In the genomic region with DNA sequence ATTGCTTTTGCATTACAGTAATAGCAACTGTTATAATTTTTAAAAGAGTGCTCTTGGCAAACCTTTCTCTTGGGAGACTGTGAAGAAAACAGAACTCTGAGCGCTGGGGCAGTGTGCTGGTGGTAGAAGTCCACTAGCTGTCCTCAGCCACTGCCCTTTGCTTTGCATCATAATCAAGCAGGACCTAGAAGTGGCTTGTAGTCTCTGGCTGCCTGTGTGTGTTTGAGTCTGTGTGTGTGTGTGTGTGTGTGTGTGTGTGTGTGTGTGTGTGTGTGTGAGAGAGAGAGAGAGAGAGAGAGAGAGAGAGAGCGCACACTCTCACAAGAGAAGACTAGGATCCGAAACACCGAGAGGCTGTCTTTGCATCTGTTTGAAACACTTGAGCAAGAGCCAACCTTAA, we compare ENCODE assay signal across 13 mouse cellular contexts.
DNase-seq lines count a peak whose midpoint lies in the region; ATAC-seq lines count a peak whose summit lies in the region.
"Had no signal": no experiment of that assay in that cellular context is flagged by ENCODE, and none has a peak within 500 bp of the region (broad histone marks: within the 10 kb centered on the region; RNA-seq: fewer than 3 reads in every experiment).

No protein-coding gene starts in this region.

- ATAC-seq in forebrain, embryonic 13.5 days: no peak
- no peak for ATAC-seq in forebrain, embryonic 11.5 days (replicated peaks; ENCODE audit: low FRiP score)
- no peak for ATAC-seq in kidney, embryonic 15.5 days (replicated peaks; ENCODE audit: low FRiP score)
- ATAC-seq in hindbrain, embryonic 14.5 days (ENCODE audit: low FRiP score): no peak
- no peak for ATAC-seq in neural tube, embryonic 13.5 days (ENCODE audit: low read depth)

- H3K4me2 ChIP-seq in forebrain, embryonic 13.5 days: peak overlapping the region; percentile 47
- H3K4me2 ChIP-seq in forebrain, embryonic 11.5 days (ENCODE audit: low read depth, low read length, severe bottlenecking): no peak overlapping the region; the same call in 1 of the 2 replicates
- H3K4me2 ChIP-seq in kidney, embryonic 15.5 days: no peak overlapping the region
- peak overlapping the region; percentile 21 for H3K4me2 ChIP-seq in hindbrain, embryonic 14.5 days (replicated peaks)
- peak overlapping the region; percentile 28; the same call in 1 of the 2 replicates for H3K4me2 ChIP-seq in neural tube, embryonic 13.5 days
- H3K4me2 ChIP-seq: liver, embryonic 15.5 days had no signal

- H3K27ac ChIP-seq in forebrain, embryonic 13.5 days: no peak overlapping the region
- H3K27ac ChIP-seq in forebrain, embryonic 11.5 days (ENCODE audit: low read depth, low read length): no peak overlapping the region
- no peak overlapping the region for H3K27ac ChIP-seq in kidney, embryonic 15.5 days
- no peak overlapping the region for H3K27ac ChIP-seq in hindbrain, embryonic 14.5 days
- no peak overlapping the region for H3K27ac ChIP-seq in neural tube, embryonic 13.5 days (replicated peaks)
- H3K27ac ChIP-seq in embryonic facial prominence, embryonic 10.5 days (replicated peaks): no peak overlapping the region
- H3K27ac ChIP-seq: liver, embryonic 15.5 days; macrophage had no signal

- no peaks in the 10 kb centered on the region for H3K9me3 ChIP-seq in forebrain, embryonic 13.5 days (replicated peaks)
- H3K9me3 ChIP-seq in forebrain, embryonic 11.5 days (ENCODE audit: control insufficient read depth, low read length): no peaks in the 10 kb centered on the region
- H3K9me3 ChIP-seq in kidney, embryonic 15.5 days (replicated peaks): no peaks in the 10 kb centered on the region
- H3K9me3 ChIP-seq in hindbrain, embryonic 14.5 days (ENCODE audit: control insufficient read depth, low read length): no peaks in the 10 kb centered on the region
- H3K9me3 ChIP-seq in neural tube, embryonic 13.5 days: no peaks in the 10 kb centered on the region
- H3K9me3 ChIP-seq in embryonic facial prominence, embryonic 10.5 days: no peaks in the 10 kb centered on the region
- H3K9me3 ChIP-seq: liver, embryonic 15.5 days had no signal

- H3K4me1 ChIP-seq in forebrain, embryonic 13.5 days: peaks cover 31% of the 10 kb centered on the region
- peaks cover 2% of the 10 kb centered on the region; the same call in 1 of the 2 replicates for H3K4me1 ChIP-seq in forebrain, embryonic 11.5 days (replicated peaks; ENCODE audit: control insufficient read depth, insufficient read depth, low read length)
- peaks cover 8% of the 10 kb centered on the region; the same call in 1 of the 2 replicates for H3K4me1 ChIP-seq in kidney, embryonic 15.5 days
- H3K4me1 ChIP-seq in hindbrain, embryonic 14.5 days (replicated peaks; ENCODE audit: control insufficient read depth, insufficient read depth, low read length): 0 out of 2 replicates have a peak, but pooled peaks cover 10% of the 10 kb centered on the region
- H3K4me1 ChIP-seq in neural tube, embryonic 13.5 days (replicated peaks): peaks cover 17% of the 10 kb centered on the region
- peaks cover 10% of the 10 kb centered on the region; the same call in 1 of the 2 replicates for H3K4me1 ChIP-seq in embryonic facial prominence, embryonic 10.5 days
- H3K4me1 ChIP-seq: liver, embryonic 15.5 days had no signal

- no peak overlapping the region for H3K9ac ChIP-seq in forebrain, embryonic 13.5 days
- no peak overlapping the region for H3K9ac ChIP-seq in forebrain, embryonic 11.5 days (ENCODE audit: low read length)
- H3K9ac ChIP-seq in kidney, embryonic 15.5 days: no peak overlapping the region
- 0 out of 2 replicates have a peak overlapping the region, but pooled peaks have one; percentile 11 for H3K9ac ChIP-seq in hindbrain, embryonic 14.5 days
- no peak overlapping the region for H3K9ac ChIP-seq in neural tube, embryonic 13.5 days
- H3K9ac ChIP-seq: liver, embryonic 15.5 days had no signal

- H3K27me3 ChIP-seq in forebrain, embryonic 13.5 days: peaks cover 14% of the 10 kb centered on the region; the same call in 1 of the 2 replicates
- H3K27me3 ChIP-seq in forebrain, embryonic 11.5 days (ENCODE audit: control insufficient read depth, insufficient read depth, low read length): no peaks in the 10 kb centered on the region
- H3K27me3 ChIP-seq in kidney, embryonic 15.5 days: peaks cover 53% of the 10 kb centered on the region
- H3K27me3 ChIP-seq in hindbrain, embryonic 14.5 days (ENCODE audit: control insufficient read depth, insufficient read depth, low read length): no peaks in the 10 kb centered on the region
- H3K27me3 ChIP-seq in neural tube, embryonic 13.5 days: peaks cover 12% of the 10 kb centered on the region
- H3K27me3 ChIP-seq in embryonic facial prominence, embryonic 10.5 days (replicated peaks; ENCODE audit: low read depth, poor library complexity, severe bottlenecking): peaks cover 30% of the 10 kb centered on the region

- 56% methylated on average over 4 of the region's 4 CpGs for WGBS in forebrain, embryonic 13.5 days
- 75% methylated on average over 4 of the region's 4 CpGs for WGBS in forebrain, embryonic 11.5 days
- WGBS in kidney, embryonic 15.5 days: 78% methylated on average over 4 of the region's 4 CpGs
- WGBS in hindbrain, embryonic 14.5 days: 48% methylated on average over 4 of the region's 4 CpGs
- 61% methylated on average over 4 of the region's 4 CpGs for WGBS in neural tube, embryonic 13.5 days
- 71% methylated on average over 4 of the region's 4 CpGs for WGBS in embryonic facial prominence, embryonic 10.5 days

- peak overlapping the region; percentile 29 for H3K4me3 ChIP-seq in forebrain, embryonic 13.5 days
- no peak overlapping the region for H3K4me3 ChIP-seq in forebrain, embryonic 11.5 days (ENCODE audit: low read depth, low read length)
- no peak overlapping the region for H3K4me3 ChIP-seq in kidney, embryonic 15.5 days (replicated peaks)
- H3K4me3 ChIP-seq in hindbrain, embryonic 14.5 days (replicated peaks; ENCODE audit: low read length): peak overlapping the region; percentile 24
- H3K4me3 ChIP-seq in neural tube, embryonic 13.5 days: peak overlapping the region; percentile 27
- H3K4me3 ChIP-seq in embryonic facial prominence, embryonic 10.5 days: no peak overlapping the region
- H3K4me3 ChIP-seq: liver, embryonic 15.5 days had no signal

- DNase-seq in forebrain, embryonic 11.5 days (ENCODE audit: low spot score): no peak
- DNase-seq in kidney, postnatal 10 days: peak; percentile 13
- DNase-seq in hindbrain, embryonic 14.5 days (ENCODE audit: low spot score): no peak
- DNase-seq in left cerebral cortex, adult 11 months (ENCODE audit: low spot score): no peak
- no peak for DNase-seq in embryonic facial prominence, embryonic 10.5 days (ENCODE audit: low spot score)
- DNase-seq: gastrocnemius, postnatal 10 days; kidney, adult 8-10 months; thymus, adult 18-20 months had no signal

- no peaks in the 10 kb centered on the region for H3K36me3 ChIP-seq in forebrain, embryonic 13.5 days (ENCODE audit: poor library complexity, severe bottlenecking)
- H3K36me3 ChIP-seq in forebrain, embryonic 11.5 days (ENCODE audit: control insufficient read depth, insufficient read depth, low read length): no peaks in the 10 kb centered on the region
- no peaks in the 10 kb centered on the region for H3K36me3 ChIP-seq in kidney, embryonic 15.5 days
- no peaks in the 10 kb centered on the region for H3K36me3 ChIP-seq in hindbrain, embryonic 14.5 days (replicated peaks; ENCODE audit: control insufficient read depth, insufficient read depth)
- no peaks in the 10 kb centered on the region for H3K36me3 ChIP-seq in neural tube, embryonic 13.5 days
- H3K36me3 ChIP-seq in embryonic facial prominence, embryonic 10.5 days (replicated peaks): no peaks in the 10 kb centered on the region
- H3K36me3 ChIP-seq: liver, embryonic 15.5 days had no signal

Comparison
In these comparisons a context has a peak if more than half of its experiments do, and no peak if none do; other contexts are left out.
1. H3K4me2 ChIP-seq: peak in forebrain, embryonic 13.5 days (single experiment), hindbrain, embryonic 14.5 days (single experiment) and neural tube, embryonic 13.5 days (single experiment); none in forebrain, embryonic 11.5 days (single experiment) and kidney, embryonic 15.5 days (single experiment).
2. H3K4me3 ChIP-seq: peak in forebrain, embryonic 13.5 days (single experiment), hindbrain, embryonic 14.5 days (single experiment) and neural tube, embryonic 13.5 days (single experiment); none in forebrain, embryonic 11.5 days (single experiment), kidney, embryonic 15.5 days (single experiment) and embryonic facial prominence, embryonic 10.5 days (single experiment).